34 mouse cellular contexts compared by ENCODE assay signal in genomic region chr9:61925086-61925660, GRCm38 (mm10). TPM values are rescaled to one million over a fixed set of nuclear protein-coding genes. Genes with fewer than 3 reads are reported as not detected.
A peak's percentile ranks its signal among the peaks of the same experiment; 100 is the strongest.
DNase-seq lines count a peak whose midpoint lies in the region; ATAC-seq and TF ChIP-seq lines count a peak whose summit lies in the region.
"Had no signal": no experiment of that assay in that cellular context is flagged by ENCODE, and none has a peak within 500 bp of the region (broad histone marks: within the 10 kb centered on the region; RNA-seq: fewer than 3 reads in every experiment).

No protein-coding gene starts in this region.

- intact Hi-C loops in left cerebral cortex, postnatal 14 days (cut with DNase I) = no loop called here

- TF ChIP-seq CTCF in G1E (IDR thresholded peaks at IDR 0.05; ENCODE audit: low read depth, low read length) = no peak
- TF ChIP-seq CTCF in thymus, adult 2 months (IDR thresholded peaks at IDR 0.05; ENCODE audit: borderline replicate concordance, control insufficient read depth, extremely low read depth, insufficient read depth, low read length, poor library complexity) = no peak

- H3K27me3 ChIP-seq in G1E (ENCODE audit: insufficient read depth, low read length) = no peaks in the 10 kb centered on the region
- H3K27me3 ChIP-seq in thymus, adult 2 months (ENCODE audit: control insufficient read depth, insufficient read depth, low read length) = no peaks in the 10 kb centered on the region
- H3K27me3 ChIP-seq: embryonic facial prominence, embryonic 15.5 days; forebrain, embryonic 12.5 days; heart, embryonic 13.5 days; hindbrain, embryonic 15.5 days; liver, embryonic 13.5 days; midbrain, embryonic 15.5 days; stomach, embryonic 15.5 days had no signal

- 21% methylated on average over 10 of the region's 10 CpGs for WGBS in thymus, adult 2 months

- no peaks in the 10 kb centered on the region for H3K9me3 ChIP-seq in G1E (replicated peaks)
- H3K9me3 ChIP-seq: embryonic facial prominence, embryonic 10.5 days; embryonic facial prominence, embryonic 15.5 days; forebrain, embryonic 12.5 days; heart, embryonic 13.5 days; hindbrain, embryonic 10.5 days; hindbrain, embryonic 15.5 days; liver, embryonic 13.5 days; midbrain, embryonic 15.5 days; stomach, embryonic 15.5 days had no signal

- H3K4me3 ChIP-seq in G1E (ENCODE audit: low read depth, low read length) = no peak overlapping the region; the same call in 1 of the 2 replicates
- H3K4me3 ChIP-seq in thymus, adult 2 months (ENCODE audit: control insufficient read depth, insufficient read depth, low read length) = peak overlapping the region; percentile 16
- H3K4me3 ChIP-seq: embryonic facial prominence, embryonic 10.5 days; embryonic facial prominence, embryonic 15.5 days; forebrain, embryonic 12.5 days; heart, embryonic 13.5 days; hindbrain, embryonic 10.5 days; hindbrain, embryonic 15.5 days; layer of hippocampus, adult 2 months; liver, embryonic 13.5 days; midbrain, embryonic 15.5 days; stomach, embryonic 15.5 days had no signal

- peaks cover 74% of the 10 kb centered on the region for H3K4me1 ChIP-seq in G1E (ENCODE audit: insufficient read depth, low read depth, low read length)
- peaks cover 17% of the 10 kb centered on the region for H3K4me1 ChIP-seq in thymus, adult 2 months (replicated peaks; ENCODE audit: control insufficient read depth, insufficient read depth, low read length)
- H3K4me1 ChIP-seq: embryonic facial prominence, embryonic 10.5 days; embryonic facial prominence, embryonic 15.5 days; forebrain, embryonic 12.5 days; heart, embryonic 13.5 days; hindbrain, embryonic 10.5 days; hindbrain, embryonic 15.5 days; midbrain, embryonic 15.5 days; stomach, embryonic 15.5 days had no signal

- peaks cover 85% of the 10 kb centered on the region for H3K36me3 ChIP-seq in G1E (replicated peaks)
- H3K36me3 ChIP-seq in thymus, adult 2 months (ENCODE audit: control insufficient read depth, insufficient read depth, low read length) = peaks cover 34% of the 10 kb centered on the region
- H3K36me3 ChIP-seq: hindbrain, embryonic 15.5 days; midbrain, embryonic 15.5 days had no signal

- ATAC-seq in G1E (ENCODE audit: extremely low read depth, insufficient number of reproducible peaks, low FRiP score, poor library complexity, severe bottlenecking) = peak; percentile 37; the same call in 1 of the 2 replicates
- ATAC-seq in granulocyte monocyte progenitor cell, adult 5-6 weeks (replicated peaks; ENCODE audit: poor library complexity, severe bottlenecking) = peak; percentile 77
- ATAC-seq: activated CD4-positive, CD25-positive, alpha-beta regulatory T cell, adult 4 months; forebrain, postnatal 0 days; inflammation-experienced regulatory T-cells, adult 6 months; lung, postnatal 0 days; midbrain, embryonic 15.5 days had no signal

- no peak for TF ChIP-seq POLR2A in thymus, adult 2 months (IDR thresholded peaks at IDR 0.05; ENCODE audit: control insufficient read depth, extremely low read depth, insufficient read depth, low read length, poor library complexity)

- no peak for DNase-seq in G1E (ENCODE audit: low spot score)
- DNase-seq in thymus, adult 2 months = peak; percentile 39
- DNase-seq in thymus, postnatal 36 days = peak; percentile 39 to 59
- DNase-seq in left cerebral cortex, postnatal 14 days (ENCODE audit: low spot score in 2 of 2) = no peak
- no peak for DNase-seq in adrenal gland, postnatal 4 days (ENCODE audit: low spot score in 2 of 2)
- DNase-seq in frontal cortex, postnatal 25 days (ENCODE audit: low spot score in 2 of 2) = no peak
- DNase-seq: adrenal gland, adult 2 months; adrenal gland, postnatal 36 days; B cell, adult 2 months; cerebellum, adult 2 months; cerebellum, postnatal 14 days; forebrain, postnatal 0 days; gastrocnemius, postnatal 36 days; heart, postnatal 10 days; kidney, adult 11 months; kidney, postnatal 36 days; left cerebral cortex, postnatal 4 days; liver, embryonic 13.5 days; lung, adult 18-20 months; lung, postnatal 4 days; right cerebral cortex, adult 18-20 months had no signal

- H3K27ac ChIP-seq in thymus, adult 2 months (ENCODE audit: control insufficient read depth, insufficient read depth, low read length) = peak overlapping the region; percentile 85
- H3K27ac ChIP-seq: embryonic facial prominence, embryonic 10.5 days; embryonic facial prominence, embryonic 15.5 days; forebrain, embryonic 12.5 days; heart, embryonic 13.5 days; hindbrain, embryonic 10.5 days; hindbrain, embryonic 15.5 days; layer of hippocampus, adult 2 months; liver, embryonic 13.5 days; midbrain, embryonic 15.5 days; stomach, embryonic 15.5 days had no signal

RNA-seq across cellular contexts. Expression of gene Rplp1, which starts 10.8 kb away (rescaled TPM):
- total RNA-seq in G1E (2014; fragmentation: Nextera tagmentation) = 2,957 and 3,127 TPM in 2 replicates
- total RNA-seq in G1E (2017) = 4,483 and 5,713 TPM in 2 replicates
- polyA plus RNA-seq in G1E (2012) = 43,340 and 52,062 TPM in 2 replicates
- total RNA-seq in granulocyte monocyte progenitor cell, adult 5-6 weeks (2014; fragmentation: Nextera tagmentation) = 3,366 and 4,270 TPM in 2 replicates
- 4,896 and 5,913 TPM in 2 replicates for total RNA-seq in granulocyte monocyte progenitor cell, adult 5-6 weeks (2017)
- polyA plus RNA-seq in thymus, adult 2 months (2012; rRNA removed) = 8,905 and 10,824 TPM in 2 replicates
- 1,000 to 10,000 TPM; 1,411 to 1,467 TPM for total RNA-seq in left cerebral cortex, postnatal 14 days (2021)
- total RNA-seq in adrenal gland, postnatal 4 days (2021) = 1,000 to 10,000 TPM; 2,291 to 2,466 TPM

RNA-seq across cellular contexts. Expression of gene Kif23, which starts 21.4 kb away (rescaled TPM):
- total RNA-seq in G1E (2014; fragmentation: Nextera tagmentation) (280 and 288 TPM in 2 replicates), G1E (2017) (188 and 271 TPM in 2 replicates)
- 36.0 and 48.7 TPM in 2 replicates for polyA plus RNA-seq in G1E (2012)
- 32.7 and 46.7 TPM in 2 replicates for total RNA-seq in granulocyte monocyte progenitor cell, adult 5-6 weeks (2014; fragmentation: Nextera tagmentation)
- total RNA-seq in granulocyte monocyte progenitor cell, adult 5-6 weeks (2017) = 146 and 173 TPM in 2 replicates
- polyA plus RNA-seq in thymus, adult 2 months (2012; rRNA removed) = 28.4 and 33.1 TPM in 2 replicates
- total RNA-seq in left cerebral cortex, postnatal 14 days (2021) = 1 to 10 TPM; 1.9 to 2.0 TPM
- total RNA-seq in adrenal gland, postnatal 4 days (2021) = 10 to 100 TPM; 45.0 to 52.8 TPM

Comparison
In these comparisons a context has a peak if more than half of its experiments do, and no peak if none do; other contexts are left out.
1. DNase-seq: peak in thymus, adult 2 months (single experiment) and thymus, postnatal 36 days (2 of 2); none in G1E (single experiment), left cerebral cortex, postnatal 14 days (0 of 2), adrenal gland, postnatal 4 days (0 of 2) and frontal cortex, postnatal 25 days (0 of 2).
2. RNA of gene Kif23, which starts 21.4 kb away (total RNA-seq): 188 to 288 TPM in G1E, 32.7 to 173 TPM in granulocyte monocyte progenitor cell, adult 5-6 weeks and 45.0 to 52.8 TPM in adrenal gland, postnatal 4 days; 1.9 to 2.0 TPM in left cerebral cortex, postnatal 14 days; every median in the first group is over 10 times any median in the second.